Mouse (Mus musculus) large intestine, adult 2 months (tissue): ENCODE data around the gene Clk2. TPM values are rescaled to one million over a fixed set of nuclear protein-coding genes. Genes with fewer than 3 reads are reported as not detected.
A peak's percentile ranks its signal among the peaks of the same experiment; 100 is the strongest.
"Not testable (repeated sequence)": the region's sequence is repeated elsewhere in the genome, so short reads cannot be mapped to it uniquely, and the experiment has no call there.

Experiments used
- DNase-seq: peaks from one replicate; pipeline ENCODE4 v3.0.0-alpha.2; 2012; ENCODE audit warnings: low read depth, low spot score
- WGBS: fragments of 180-500 bp; shearing (Covaris S2); methylation state at CpG from one replicate; pipeline ENCODE4 v1.1.7; 2018; 5-methylcytosine and 5-hydroxymethylcytosine counted together
- polyA plus RNA-seq: library from polyadenylated mRNA; depleted of rRNA; stranded (reverse); fragments of >200 nt; gene quantifications from 2 replicates; pipeline ENCODE4 v1.2.3, GENCODE M21; 2012

Gene Clk2
- polyA plus RNA-seq, 1 experiment = 41.1 TPM

DNA sequence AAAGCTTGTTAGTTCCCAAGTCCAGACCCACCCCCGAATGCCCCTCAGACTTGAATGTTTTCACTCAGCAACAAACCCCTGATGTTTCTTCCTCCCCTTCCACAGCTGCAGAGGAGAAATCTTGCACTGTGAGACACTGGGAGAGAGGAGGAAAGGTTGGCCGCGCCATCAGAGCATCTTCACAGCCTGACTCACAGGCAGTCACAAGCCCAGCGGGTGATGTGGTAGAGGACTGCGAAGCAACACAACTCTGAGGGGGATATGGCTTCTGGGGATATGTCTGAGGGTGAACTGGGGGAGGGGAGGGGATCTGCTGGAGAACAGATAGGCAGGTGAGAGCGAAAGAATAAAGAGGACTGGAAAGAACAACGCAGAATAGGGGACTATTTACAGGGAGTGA, 5.9 kb upstream of the Clk2 start:
- no peak for DNase-seq

GRCm38 (mm10) chr3:89159211-89159610, 5.4 kb upstream of the Clk2 start:
- DNase-seq = no peak

More for the DNA sequence above, 5.9 kb upstream of the Clk2 start:
- WGBS = 26% methylated on average over 7 of the region's 7 CpGs

GRCm38 (mm10) chr3:89159616-89160344, 4.8 kb upstream of the Clk2 start, which contains the start of gene Hcn3:
Hcn3 (minus strand) TSS chr3:89160196.
- no peak for DNase-seq
- WGBS = 1% methylated on average over 66 of the region's 66 CpGs

More at GRCm38 (mm10) chr3:89159211-89159610, 5.4 kb upstream of the Clk2 start:
- WGBS = 2% methylated on average over 13 of the region's 13 CpGs

DNA sequence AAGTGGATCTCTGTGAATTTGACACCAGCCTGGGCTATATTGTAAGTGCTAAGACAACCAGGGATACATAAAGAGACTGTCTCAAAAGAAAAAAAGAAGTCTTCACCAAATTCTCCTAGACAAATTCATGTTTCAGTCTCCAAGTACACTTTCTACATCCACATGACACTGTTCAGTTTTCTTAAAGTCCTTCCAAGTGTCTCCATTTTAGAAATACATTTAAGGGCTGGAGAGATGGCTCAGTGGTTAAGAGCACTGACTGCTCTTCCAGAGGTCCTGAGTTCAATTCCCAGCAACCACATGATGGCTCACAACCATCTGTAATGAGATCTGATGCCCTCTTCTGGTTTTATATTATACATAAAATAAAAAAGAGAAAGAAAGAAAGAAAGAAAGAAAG, 3.4 kb upstream of the Clk2 start:
- DNase-seq = not testable (repeated sequence)

- no peak for DNase-seq
- WGBS = 79% methylated on average over 4 of the region's 4 CpGs
Measured at GRCm38 (mm10) chr3:89161786-89162185, 2.8 kb upstream of the Clk2 start.

DNA sequence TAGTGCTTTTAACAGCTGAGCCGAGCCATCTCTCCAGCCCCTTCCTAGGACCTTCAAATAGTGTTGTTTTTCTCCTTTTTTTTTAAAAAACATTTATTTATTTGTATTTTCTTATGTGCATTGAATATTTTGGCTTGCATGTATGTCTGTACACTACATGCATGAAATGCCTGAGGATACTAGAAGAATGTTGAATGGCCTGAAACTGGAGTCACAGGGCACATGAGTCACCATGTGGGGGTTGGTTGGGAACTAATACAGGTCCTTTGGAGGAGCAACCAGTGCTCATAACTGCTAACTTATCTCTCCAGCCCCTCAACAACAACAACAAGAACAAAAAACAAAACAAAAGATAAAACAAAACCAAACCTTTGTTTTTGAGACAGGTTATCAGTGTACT, 1.5 kb upstream of the Clk2 start:
- no peak for DNase-seq
- 80% methylated on average over 1 of the region's 1 CpGs for WGBS

GRCm38 (mm10) chr3:89163643-89164245, 851 bp upstream of the Clk2 start:
- DNase-seq = no peak
- 64% methylated on average over 5 of the region's 5 CpGs for WGBS

DNA sequence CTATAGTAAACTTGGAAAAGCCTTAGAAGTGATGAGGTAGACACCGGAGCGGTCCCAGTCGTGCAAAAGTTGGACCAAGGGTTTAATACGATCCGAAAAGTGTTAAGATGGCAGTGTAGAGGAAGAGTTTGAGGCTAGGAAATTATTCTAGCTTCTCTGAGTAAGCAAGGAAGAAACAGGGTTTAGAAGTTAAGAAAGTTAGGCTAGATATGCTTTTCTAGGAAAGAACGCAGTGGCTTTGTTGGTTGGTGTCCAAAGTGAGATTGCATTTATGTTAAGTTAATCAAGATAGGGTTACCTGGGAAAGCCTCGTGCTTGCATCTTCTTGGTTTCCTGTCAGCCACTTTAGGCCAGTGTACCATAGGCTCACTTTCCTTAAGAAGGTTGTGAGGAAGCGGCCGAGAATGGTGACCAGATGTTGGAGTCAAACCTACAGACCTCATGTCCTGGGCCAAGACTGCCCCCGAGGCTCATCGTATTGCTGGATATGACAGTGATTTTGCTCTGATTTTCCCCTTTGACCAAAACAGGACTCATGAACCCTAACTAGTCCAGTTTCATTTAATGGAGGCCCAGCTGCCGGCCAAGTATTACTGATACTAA, 774 bp downstream of the Clk2 start:
- 6% methylated on average over 12 of the region's 12 CpGs for WGBS
- no peak for DNase-seq

DNA sequence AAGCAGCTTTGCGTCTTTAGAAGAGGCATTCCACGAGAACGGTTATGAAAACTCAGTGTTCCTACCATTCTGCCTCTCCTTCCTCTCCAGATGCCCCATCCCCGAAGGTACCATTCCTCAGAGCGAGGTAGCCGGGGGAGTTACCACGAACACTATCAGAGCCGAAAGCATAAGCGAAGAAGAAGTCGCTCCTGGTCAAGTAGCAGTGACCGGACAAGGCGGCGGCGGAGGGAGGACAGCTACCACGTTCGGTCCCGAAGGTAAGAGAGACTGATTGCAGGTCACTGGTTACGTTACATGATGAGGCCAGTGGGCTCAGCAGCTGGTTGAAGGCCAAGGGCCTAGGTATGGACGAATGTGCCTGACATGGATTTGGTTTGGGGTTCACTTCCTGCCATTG, 2.4 kb downstream of the Clk2 start:
- DNase-seq = no peak
- WGBS = 92% methylated on average over 19 of the region's 19 CpGs

GRCm38 (mm10) chr3:89174844-89175243, 10.2 kb downstream of the Clk2 start:
- WGBS = 91% methylated on average over 11 of the region's 11 CpGs
- no peak for DNase-seq

DNA sequence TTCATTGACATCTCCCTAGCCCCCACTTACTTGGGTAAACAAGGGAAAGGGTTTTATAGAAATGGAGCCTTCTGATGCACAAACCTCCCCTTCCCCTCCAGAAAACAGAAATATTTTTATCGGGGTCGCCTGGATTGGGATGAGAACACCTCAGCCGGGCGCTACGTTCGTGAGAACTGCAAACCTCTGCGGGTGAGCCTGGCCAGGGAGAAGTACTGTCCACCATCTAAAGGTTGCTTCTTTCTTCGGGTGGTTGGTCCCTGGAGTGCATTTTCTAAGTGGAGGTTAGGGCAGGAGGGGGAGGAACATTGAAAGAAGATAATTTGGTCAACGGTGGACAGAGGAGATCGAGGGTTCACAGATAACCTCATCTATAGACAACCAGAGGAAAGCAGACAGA, 10.9 kb downstream of the Clk2 start:
- DNase-seq = no peak
- WGBS = 86% methylated on average over 10 of the region's 10 CpGs

GRCm38 (mm10) chr3:89176421-89176820, 11.8 kb downstream of the Clk2 start:
- DNase-seq = no peak
- 81% methylated on average over 7 of the region's 7 CpGs for WGBS

DNA sequence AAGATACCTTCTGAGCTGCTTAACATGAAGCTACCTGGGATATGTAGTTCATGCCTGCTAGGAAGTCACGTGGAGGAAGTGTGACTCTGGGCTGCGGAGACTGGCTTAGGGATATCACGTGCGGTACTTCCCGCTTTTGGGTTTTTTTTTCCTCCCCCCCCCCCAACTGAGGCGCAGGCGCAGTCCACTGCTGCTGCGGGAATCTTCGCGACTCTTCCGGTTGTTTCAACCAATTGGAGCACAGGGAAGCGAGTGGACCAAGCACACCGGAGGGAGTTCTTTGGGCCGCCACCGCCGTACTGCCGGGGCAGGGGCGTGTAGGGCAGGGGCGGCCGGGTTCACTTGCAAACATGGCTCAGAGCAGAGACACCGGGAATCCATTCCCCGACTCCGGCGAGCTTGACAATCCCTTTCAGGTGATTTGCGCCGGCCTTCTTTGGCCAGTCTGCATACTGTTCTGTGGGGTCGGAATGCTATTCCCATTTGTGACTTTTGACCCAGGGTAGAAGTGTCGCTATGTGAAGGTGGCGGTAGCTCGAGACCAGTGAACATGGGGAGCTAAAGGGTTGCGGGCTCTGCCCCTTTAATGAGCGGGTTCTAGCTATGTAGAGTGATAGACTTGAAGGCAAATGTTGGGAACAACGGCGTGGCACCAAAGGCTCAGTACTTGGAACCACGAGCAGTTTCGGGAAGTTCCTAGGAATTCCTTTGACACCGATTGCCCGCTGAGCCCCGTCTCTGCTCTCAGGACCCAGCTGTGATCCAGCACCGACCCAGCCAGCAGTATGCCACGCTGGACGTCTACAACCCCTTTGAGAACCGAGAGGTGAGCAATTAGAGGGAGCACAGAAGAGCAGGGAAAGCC, 12.9 kb downstream of the Clk2 start, which contains the start of gene Scamp3:
Scamp3 (plus strand) TSS at position 232 of the 865 bp plus-strand sequence.
- under 1% methylated on average over 43 of the region's 43 CpGs for WGBS
- peak; percentile 92 for DNase-seq

DNA sequence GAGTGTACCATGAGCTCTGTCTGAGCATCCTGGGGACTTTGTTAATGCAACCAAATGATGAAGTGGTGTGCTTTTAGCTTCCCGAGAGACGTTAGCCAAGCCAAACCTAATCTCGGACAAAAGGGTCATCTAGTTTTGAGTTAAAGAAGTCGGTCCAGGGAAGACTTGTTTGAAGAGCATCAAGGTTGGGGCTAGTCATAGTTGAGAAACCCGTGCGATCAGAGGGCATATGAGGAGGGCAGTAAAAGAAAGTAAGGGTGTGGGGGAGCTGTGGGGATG, 13.5 kb downstream of the Clk2 start:
- no peak for DNase-seq
- WGBS = 2% methylated on average over 6 of the region's 6 CpGs

DNA sequence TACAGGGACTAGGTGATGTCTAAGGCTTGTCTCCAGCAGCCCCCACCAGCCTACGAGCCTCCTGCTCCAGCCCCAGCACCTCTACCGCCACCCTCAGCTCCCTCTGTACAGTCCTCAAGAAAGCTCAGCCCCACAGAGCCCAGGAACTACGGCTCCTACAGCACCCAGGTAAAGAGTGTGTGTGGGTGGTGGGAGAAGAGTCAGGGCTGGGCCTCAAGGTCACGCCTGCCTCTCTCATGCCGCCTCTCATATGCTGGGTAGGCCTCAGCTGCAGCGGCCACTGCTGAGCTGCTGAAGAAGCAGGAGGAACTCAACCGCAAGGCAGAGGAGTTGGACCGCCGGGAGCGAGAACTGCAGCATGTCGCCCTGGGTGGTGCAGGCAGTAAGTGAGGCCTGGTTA, 14.5 kb downstream of the Clk2 start:
- no peak for DNase-seq
- WGBS = 92% methylated on average over 11 of the region's 11 CpGs

GRCm38 (mm10) chr3:89181749-89182500, 17.3 kb downstream of the Clk2 start:
- DNase-seq = no peak
- 93% methylated on average over 27 of the region's 27 CpGs for WGBS

DNA sequence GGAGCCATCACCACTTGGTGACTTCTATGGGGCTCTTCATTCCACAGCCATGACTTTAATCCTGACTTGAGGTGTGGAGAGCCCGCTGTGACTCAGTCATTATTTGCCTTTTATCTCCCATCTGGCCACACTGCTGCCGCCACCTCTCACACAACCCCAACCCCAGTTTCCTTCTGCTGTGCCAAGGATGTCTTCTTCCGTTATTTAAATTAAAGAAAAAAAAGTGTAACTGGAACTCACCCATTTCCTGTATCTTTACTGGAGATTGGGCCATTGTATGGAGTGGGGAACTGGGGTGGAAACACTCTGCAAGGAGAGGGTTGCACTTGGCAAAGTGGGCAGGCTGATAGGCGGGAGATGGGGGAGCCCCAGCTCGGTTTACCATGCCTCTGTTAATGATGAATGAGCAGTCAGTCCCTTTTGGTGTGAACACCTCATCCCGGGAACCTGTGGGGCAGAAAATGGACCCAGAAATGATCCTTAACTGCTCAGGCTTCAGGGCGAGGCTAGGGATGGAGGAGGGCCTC, 18.0 kb downstream of the Clk2 start:
- WGBS = 40% methylated on average over 7 of the region's 7 CpGs
- DNase-seq = no peak

DNA sequence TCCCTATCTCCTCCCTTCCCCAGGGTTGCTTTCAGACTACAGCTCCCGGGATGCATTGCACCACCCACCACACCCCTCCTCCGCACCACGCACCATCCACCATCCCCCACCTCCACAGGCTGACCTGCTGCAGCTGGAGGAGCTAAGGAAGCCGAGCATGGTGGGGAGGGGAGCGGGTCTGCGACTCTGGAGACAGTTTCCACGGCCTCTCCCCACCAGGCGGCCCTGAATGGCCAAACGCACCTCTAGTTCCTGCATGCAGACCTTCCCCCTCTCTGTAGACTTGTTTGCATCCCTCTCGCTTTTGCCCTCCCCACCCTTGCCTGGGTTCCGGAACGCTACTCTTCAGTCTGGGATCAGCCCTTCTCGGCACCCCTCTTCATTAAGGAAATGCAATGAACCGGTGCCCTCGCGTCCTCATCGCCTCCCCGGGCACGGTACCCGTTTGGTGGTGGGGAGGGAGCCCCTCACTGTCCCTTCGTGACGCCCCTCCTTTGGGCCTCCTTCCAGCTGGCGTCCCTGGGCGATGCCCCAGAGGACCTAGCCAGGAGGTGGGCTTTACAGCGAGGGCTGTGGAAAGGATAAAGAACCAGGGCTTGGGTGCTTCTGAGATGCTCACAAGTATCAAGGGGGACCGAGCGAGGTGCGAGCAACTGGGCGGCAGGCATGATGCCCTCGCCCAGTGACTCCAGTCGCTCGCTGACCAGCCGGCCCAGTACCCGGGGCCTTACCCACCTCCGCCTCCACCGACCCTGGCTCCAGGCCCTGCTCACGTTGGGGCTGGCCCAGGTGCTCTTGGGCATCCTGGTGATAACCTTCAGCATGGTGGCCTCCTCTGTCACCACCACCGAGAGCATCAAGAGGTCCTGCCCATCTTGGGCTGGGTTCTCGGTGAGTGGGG, 18.7 kb downstream of the Clk2 start, which contains the start of gene Fam189b:
Fam189b (plus strand) TSS at position 86 of the 901 bp plus-strand sequence.
- DNase-seq = peak; percentile 56
- WGBS = 8% methylated on average over 39 of the region's 39 CpGs
